Mouse (Mus musculus) neutrophil, adult 5-6 weeks (primary cell): ENCODE measurements around the gene Csad. TPM values are rescaled to one million over a fixed set of nuclear protein-coding genes. Genes with fewer than 3 reads are reported as not detected.

ENCODE experiments used
- ATAC-seq: fragments of 151-379, 151-347 bp; 2 replicates; pipeline ENCODE4 v1.8.0; 2017; ENCODE audit warnings: mild to moderate bottlenecking, moderate TSS enrichment; ENCODE audit not compliant: insufficient number of reproducible peaks, poor library complexity, low FRiP score, severe bottlenecking; ENCODE audit errors: extremely low read depth
- total RNA-seq: library from RNA; stranded (forward); fragments of 200-1000 nt; gene quantifications from 2 replicates; pipeline ENCODE4 v1.2.3, GENCODE M21; 2017

Csad gene
- total RNA-seq, 1 experiment from 2014 or later, result 47.6 TPM

- ATAC-seq, result no peak
These were observed 59.2 kb downstream of the Csad start for GRCm38 (mm10) chr15:102145330-102145729.

GRCm38 (mm10) chr15:102144726-102145125 is 59.8 kb downstream of the Csad start:
- ATAC-seq, result no peak

DNA sequence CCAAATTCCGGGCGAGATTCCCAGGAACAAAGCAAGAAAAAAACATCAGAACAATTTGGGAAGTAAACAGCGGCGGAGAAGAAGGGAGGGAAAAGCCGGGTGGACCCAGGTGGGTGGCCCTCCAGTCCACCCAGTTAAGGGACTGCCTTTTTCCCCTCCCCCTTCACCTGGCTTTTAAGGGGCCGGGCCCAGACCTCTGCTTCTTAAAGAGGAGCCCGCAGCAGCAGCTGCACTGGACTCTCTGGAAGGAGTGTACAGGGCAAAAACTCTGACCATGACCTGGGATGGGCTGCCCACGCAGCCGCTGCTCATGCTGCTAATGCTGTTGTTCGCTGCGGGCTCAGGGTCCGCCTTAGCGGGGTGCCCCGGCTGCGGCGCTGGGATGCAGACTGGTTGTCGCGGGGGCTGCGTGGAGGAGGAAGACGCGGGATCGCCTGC is 60.2 kb downstream of the Csad start, which contains the start of gene Igfbp6:
TSS of gene Igfbp6 (plus strand) at position 89 of the 438 bp plus-strand sequence.
- ATAC-seq, result no peak

DNA sequence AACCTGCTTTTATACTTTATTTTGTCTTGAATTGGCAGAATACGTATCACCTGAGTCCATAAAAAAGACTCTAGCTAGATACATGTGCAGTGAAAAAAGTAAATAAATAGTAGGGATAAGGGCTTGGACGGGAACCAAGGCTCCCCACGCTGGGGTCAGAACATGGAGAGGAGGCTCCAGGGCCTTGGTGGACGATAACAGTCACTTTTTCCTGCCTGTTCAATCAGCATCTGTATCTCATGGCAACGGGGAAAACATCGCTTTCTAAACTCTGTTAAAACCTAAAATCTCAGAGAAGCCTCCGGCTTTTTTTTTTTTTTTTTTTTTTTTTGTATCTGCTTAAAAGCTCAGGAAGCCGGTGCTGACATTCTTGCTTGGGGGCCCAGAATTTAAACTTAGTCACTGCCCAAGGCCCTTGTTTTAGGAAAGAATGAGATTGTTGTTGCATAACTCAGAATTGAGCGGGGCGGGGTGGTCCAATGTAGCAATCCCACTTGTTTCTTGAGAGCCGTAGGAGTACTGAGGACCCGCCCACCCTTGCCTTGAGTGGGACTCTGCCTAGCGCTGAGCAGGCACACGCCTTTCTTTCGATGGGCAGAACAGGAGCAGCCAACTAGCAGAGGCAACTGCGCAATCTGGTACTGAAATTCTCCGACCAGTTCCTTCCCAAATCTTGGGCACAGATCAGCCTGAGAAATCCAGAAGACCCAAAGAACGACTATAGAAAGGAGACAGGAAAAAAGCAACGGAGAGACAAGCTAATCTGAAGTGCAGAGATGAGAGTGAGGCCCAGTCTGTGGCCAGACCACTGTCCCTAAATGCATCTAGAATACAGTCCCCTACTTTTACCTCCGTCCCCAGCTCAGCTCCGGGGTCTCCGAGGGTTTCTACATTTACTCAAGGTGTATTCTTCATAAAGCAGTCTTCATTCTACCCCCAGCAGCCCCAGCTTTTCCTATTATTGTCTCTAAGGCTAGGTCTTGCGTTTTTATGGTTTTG is 61.3 kb downstream of the Csad start:
- no peak for ATAC-seq

- no peak for ATAC-seq
These were observed 63.4 kb downstream of the Csad start for GRCm38 (mm10) chr15:102141120-102141519.

DNA sequence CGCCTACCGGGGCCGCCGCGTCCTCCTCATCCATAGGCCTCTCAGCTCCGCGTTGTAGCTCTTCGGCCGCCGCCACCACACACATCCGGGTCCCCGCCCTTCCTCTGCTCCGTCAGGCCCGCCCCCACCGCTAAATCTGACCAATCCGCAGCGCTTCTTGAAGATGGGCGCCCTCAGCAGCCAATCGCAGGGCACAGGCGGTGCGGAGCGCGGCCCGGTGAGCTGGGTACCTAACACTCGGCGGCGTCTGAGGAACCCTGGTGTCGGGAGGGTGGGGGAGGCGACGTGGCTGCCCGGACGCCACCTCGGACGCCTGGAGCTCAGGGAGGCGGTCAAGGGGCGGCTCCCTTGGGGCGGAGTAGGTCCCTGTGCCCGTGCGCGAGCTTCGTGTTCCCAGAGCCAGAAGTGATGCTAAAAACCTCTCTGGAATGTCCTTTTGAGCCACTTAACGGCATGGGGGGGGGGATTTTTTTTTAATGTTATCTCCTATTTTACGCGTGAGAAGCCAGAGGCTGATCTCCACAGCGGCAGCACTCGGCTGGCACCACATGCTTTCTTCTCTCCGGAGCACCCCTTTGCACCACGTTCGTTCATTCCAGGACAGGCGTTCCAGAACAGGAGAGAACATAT is 68.3 kb downstream of the Csad start, which contains the start of gene Spryd3:
TSS of gene Spryd3 (minus strand) at position 106 of the 630 bp plus-strand sequence.
- peak; percentile 99 for ATAC-seq

DNA sequence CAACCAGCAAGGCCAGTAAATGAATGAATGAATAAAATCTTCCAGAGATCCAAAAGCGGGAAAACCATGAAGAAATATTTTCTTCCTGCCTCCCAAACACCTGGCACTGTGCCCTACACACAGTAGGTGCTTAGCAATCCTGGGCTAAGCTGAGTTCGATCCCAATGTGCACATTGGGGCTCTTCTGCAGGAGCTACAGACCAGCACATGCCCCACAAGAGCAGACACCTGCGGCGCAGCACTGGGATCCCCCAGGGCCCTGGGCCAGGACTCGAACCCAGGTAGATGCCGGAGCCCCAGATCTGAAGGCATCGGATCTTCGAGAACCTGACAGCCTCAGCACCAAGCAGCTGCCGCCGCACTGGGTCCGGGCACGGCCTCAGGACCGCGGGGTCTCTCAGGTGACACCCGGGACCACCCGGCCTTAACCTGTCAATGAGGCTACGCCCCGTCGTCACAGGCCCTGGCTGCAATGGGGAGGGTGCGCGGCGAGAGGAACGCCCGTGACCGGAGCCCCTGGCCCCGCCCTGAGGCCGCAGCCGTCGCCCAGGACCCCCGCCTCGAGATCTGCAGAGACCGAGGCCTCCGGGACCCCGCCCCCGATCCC is 68.9 kb downstream of the Csad start:
- no peak for ATAC-seq

DNA sequence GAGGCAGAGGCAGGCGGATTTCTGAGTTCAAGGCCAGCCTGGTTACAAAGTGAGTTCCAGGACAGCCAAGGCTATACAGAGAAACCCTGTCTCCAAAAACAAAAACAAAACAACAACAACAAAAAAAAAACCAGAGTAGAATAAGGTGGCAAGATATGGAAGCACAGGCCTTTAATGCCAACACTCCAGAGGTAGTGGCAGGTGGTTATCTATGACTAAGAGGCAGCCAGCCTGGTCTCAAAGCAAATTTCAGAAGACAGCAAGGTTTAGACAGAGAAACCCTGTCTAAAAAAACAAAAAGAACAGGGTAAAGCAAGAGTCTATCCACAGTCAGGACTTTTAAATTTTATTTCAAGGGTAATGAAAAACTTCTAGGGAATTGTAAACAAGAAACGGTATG is 69.8 kb downstream of the Csad start:
- no peak for ATAC-seq

- no peak for ATAC-seq
These were observed 71.2 kb downstream of the Csad start for GRCm38 (mm10) chr15:102133314-102133713.

Other genes starting within 250 kb of the Csad start
- not detected in 2 replicates for gene Krt8, start 200.2 kb downstream of the Csad start, total RNA-seq
- gene Krt18, start 176.5 kb downstream of the Csad start, total RNA-seq, result 0.37 and 1.0 TPM in 2 replicates
- gene Eif4b, start 131.0 kb downstream of the Csad start, total RNA-seq, result 186 and 190 TPM in 2 replicates
- gene Tns2, start 104.3 kb downstream of the Csad start, total RNA-seq, result 0.70 TPM in 1 of 2 replicates, not detected in the other
- gene Spryd3, start 68.5 kb downstream of the Csad start, total RNA-seq, result 47.0 and 56.1 TPM in 2 replicates
- 4.7 and 6.5 TPM in 2 replicates for gene Igfbp6, start 60.4 kb downstream of the Csad start, total RNA-seq
- 13.3 and 14.4 TPM in 2 replicates for gene Soat2, start 54.2 kb downstream of the Csad start, total RNA-seq
- 118 and 120 TPM in 2 replicates for gene Zfp740, start 1.5 kb downstream of the Csad start, total RNA-seq
- gene Itgb7, start 27.2 kb upstream of the Csad start, total RNA-seq, result 338 and 351 TPM in 2 replicates
- 28.2 and 38.3 TPM in 2 replicates for gene Rarg, start 52.8 kb upstream of the Csad start, total RNA-seq
- 0.49 TPM in 1 of 2 replicates, not detected in the other for gene Gm9918, start 65.8 kb upstream of the Csad start, total RNA-seq
- 21.6 and 22.6 TPM in 2 replicates for gene Mfsd5, start 74.7 kb upstream of the Csad start, total RNA-seq
- gene Espl1, start 91.5 kb upstream of the Csad start, total RNA-seq, result 1.2 and 6.1 TPM in 2 replicates
- gene Pfdn5, start 121.4 kb upstream of the Csad start, total RNA-seq, result 495 and 562 TPM in 2 replicates
- gene Myg1, start 127.0 kb upstream of the Csad start, total RNA-seq, result 44.2 and 56.0 TPM in 2 replicates
- gene Aaas, start 146.0 kb upstream of the Csad start, total RNA-seq, result 46.0 and 50.6 TPM in 2 replicates
- not detected in 2 replicates for gene Sp7, start 162.5 kb upstream of the Csad start, total RNA-seq
- 105 and 109 TPM in 2 replicates for gene Sp1, start 201.4 kb upstream of the Csad start, total RNA-seq
- 0.74 and 1.2 TPM in 2 replicates for gene Amhr2, start 240.6 kb upstream of the Csad start, total RNA-seq